Mouse (Mus musculus): ENCODE data around the gene Tmc6.

- no peak for TF ChIP-seq MAFK (IDR thresholded peaks at IDR 0.05; ENCODE audit: insufficient read depth, low read depth, low read length)
- no peak for TF ChIP-seq CHD2 (IDR thresholded peaks at IDR 0.05; ENCODE audit: low read depth, low read length)
- TF ChIP-seq ZC3H11A (IDR thresholded peaks at IDR 0.05; ENCODE audit: borderline replicate concordance, low read depth, low read length) = no peak
- no peak for TF ChIP-seq ZNF384 (IDR thresholded peaks at IDR 0.05; ENCODE audit: low read depth, low read length)
These were observed 7.1 kb downstream of the Tmc6 start for GRCm38 (mm10) chr11:117774925-117775324.

Data from ES-E14 (cell line).